Mouse (Mus musculus) left cerebral cortex, adult 11 months (tissue): ENCODE measurements around the gene Acsl3.

Experiments used
- DNase-seq: peaks from one replicate; pipeline ENCODE4 v3.0.0; 2022; ENCODE audit warnings: low spot score

The Acsl3 gene

DNA sequence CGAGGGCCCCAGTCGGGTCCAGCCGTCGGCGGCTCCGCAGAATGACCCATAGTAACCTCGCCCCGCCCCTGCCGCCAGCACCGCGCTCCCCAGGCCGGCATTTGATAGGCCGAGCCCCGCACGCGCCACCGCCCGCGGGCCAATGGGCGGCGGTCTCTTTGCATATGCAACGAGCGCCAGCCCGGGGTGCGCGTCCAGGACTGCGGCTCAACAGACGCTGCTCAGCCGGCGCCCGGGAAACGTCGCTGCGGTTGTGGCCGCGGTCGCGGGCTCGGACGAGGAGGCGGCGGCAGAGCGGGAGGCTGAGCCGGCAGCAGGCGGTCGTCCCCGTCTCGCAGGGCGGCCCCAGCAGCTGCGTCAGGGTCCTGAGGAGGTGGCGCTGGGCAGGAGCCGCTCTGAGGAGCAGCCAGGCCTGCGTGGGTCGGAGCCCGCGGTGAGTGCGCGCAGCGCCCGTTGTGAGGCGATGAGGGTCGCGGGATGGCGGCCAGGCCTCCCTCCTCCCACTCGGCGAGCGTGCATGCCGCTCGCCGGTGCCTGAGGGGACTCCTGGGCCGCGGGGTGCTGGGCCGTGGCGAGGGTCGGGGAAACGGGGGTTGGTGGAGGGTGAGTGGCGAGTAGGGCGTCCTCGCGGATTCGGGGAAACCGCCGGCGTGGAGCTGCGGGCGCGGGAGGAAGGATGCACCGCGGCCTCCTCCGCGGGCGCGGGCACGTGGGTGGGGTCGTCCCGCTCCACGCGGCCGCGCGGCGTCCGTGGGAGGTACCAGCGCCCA is at the start of gene Acsl3, which contains the start of gene Utp14b:
Gene Acsl3 (plus strand): TSS at position 155 of the 770 bp plus-strand sequence.
Gene Utp14b (plus strand): TSS at position 368 of the 770 bp plus-strand sequence.
- DNase-seq: peak; percentile 96

DNA sequence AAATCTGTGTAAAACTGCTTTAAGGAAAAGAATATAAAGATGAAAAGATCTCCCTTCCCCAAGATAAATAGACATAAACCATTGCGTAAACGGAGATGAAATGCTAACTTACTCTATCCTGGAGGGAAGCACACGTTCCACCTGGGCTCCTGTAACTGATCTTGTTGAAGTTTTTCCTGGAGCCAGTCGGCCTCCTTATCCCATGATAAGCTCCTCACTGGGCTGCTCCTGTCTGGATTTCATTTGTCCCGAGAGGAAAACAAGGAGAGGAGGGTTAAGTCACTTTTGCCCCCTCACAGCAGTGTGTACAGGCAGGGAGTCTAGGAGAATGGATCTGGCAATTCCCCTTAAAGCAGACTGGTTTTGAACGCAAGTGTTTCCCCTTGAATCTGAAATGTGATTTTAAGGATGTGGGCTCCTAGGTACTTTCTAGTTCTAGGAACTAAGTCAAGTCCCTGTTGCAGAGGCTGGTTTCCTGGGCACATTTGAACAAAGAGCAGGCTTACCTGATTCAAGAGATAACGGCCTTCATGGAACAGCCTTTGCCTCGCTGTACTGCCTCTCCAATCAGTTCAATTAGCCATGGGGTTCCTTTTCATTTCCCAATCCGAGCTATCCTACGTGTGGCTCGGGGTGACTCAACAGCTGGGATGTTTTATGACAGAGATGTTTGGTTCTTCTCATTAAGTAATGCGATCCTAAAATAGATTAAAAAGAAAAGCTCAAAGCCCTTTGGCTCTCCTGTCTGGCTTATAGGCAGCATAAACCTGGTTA is 48.3 kb upstream of the Acsl3 start:
- no peak for DNase-seq

GRCm38 (mm10) chr1:78611039-78611438 is 46.6 kb upstream of the Acsl3 start:
- no peak for DNase-seq

DNA sequence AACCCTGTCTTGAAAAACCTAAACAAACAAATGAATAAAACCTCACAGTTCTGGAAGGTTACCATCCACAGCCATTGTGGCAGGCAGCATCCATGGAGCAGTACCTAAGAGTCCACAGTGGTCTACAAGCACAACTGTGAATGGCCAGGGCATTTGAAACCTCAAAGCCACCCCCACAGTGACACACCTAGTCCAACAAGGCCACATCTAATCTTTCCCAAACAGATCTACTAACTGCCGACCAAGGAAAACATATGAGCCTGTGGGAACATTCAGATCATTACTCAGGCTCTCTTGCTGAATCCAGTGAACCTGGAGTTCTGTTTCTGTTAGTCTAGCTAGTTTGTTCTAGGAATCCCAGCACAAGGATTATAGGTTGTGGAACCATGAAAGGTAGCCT is 44.7 kb upstream of the Acsl3 start:
- DNase-seq: no peak

- DNase-seq: no peak
Observed at GRCm38 (mm10) chr1:78624352-78624751, 33.3 kb upstream of the Acsl3 start.

- DNase-seq: no peak
Observed at GRCm38 (mm10) chr1:78634486-78634885, 23.1 kb upstream of the Acsl3 start.

DNA sequence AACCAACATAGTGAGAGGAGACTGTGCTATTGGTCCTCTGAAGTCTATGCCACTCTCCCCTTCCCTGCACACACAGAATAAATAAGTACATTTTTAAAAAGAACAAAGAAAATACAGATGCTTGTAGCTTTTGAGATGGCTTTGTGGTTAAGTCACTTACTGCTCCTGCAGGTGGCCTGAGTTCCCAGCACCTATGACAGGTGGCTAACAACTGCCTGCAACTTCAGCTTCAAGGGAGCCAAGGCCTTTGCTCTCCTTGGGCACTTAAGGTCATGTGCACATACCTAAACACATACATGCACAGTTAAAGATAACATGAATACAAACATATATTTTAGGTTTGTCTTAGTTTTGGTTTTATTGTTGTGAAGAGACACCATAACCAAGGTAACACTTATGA is 16.8 kb upstream of the Acsl3 start:
- DNase-seq: no peak

DNA sequence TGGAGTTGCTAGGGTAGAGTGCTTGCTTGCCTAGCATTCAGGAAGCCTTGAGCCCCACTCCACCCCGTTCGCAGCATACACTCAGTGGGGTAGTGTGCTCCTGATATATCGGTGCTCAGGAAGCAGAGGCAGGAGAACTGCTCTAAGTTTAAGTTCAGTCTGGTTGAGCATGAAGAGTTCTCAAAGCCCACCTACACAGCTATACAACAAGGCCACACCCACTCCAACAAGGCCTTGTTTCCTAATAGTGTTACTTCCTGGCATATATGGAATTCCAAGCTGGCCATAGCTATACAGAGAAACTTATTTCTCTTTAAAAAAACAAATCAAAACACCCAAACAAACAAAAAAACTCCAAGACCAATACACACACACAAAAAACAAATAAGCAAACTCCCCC is 15.8 kb upstream of the Acsl3 start:
- no peak for DNase-seq

GRCm38 (mm10) chr1:78642197-78642596 is 15.4 kb upstream of the Acsl3 start:
- no peak for DNase-seq

- DNase-seq: no peak
Observed at GRCm38 (mm10) chr1:78647317-78647885, 10.2 kb upstream of the Acsl3 start.

GRCm38 (mm10) chr1:78649269-78650061 is 8.2 kb upstream of the Acsl3 start:
- DNase-seq: no peak

- no peak for DNase-seq
Observed at GRCm38 (mm10) chr1:78656472-78656871, 1.2 kb upstream of the Acsl3 start.

DNA sequence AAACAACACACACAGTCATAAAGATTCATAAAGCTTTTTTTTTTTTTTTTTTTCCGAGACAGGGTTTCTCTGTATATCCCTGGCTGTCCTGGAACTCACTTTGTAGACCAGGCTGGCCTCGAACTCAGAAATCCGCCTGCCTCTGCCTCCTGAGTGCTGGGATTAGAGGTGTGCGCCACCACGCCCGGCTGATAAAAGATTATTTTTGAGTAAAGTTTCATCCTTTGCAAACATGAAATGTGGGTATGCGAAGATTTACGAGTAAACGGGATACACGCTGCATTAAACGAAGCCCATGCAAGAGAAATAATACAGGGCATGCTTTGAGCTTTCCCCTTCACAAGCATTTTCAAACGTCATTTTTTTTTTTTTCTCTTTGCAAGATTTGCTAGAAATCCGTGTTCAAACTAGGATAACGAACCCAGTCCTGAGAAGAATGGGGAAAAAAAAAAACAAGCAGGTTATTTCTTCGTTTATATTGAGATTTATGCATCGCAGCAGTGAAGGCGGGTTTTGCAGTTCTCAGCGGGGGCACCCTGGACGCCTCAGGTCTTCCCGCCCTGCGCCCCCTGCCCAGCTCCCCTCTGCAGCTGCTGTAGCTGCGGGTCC is 500 bp upstream of the Acsl3 start:
- no peak for DNase-seq

- no peak for DNase-seq
Observed at GRCm38 (mm10) chr1:78658441-78659269, 1.0 kb downstream of the Acsl3 start.

GRCm38 (mm10) chr1:78659270-78659823 is 1.7 kb downstream of the Acsl3 start:
- DNase-seq: no peak

- DNase-seq: no peak
Observed at GRCm38 (mm10) chr1:78664326-78664725, 6.7 kb downstream of the Acsl3 start.

DNA sequence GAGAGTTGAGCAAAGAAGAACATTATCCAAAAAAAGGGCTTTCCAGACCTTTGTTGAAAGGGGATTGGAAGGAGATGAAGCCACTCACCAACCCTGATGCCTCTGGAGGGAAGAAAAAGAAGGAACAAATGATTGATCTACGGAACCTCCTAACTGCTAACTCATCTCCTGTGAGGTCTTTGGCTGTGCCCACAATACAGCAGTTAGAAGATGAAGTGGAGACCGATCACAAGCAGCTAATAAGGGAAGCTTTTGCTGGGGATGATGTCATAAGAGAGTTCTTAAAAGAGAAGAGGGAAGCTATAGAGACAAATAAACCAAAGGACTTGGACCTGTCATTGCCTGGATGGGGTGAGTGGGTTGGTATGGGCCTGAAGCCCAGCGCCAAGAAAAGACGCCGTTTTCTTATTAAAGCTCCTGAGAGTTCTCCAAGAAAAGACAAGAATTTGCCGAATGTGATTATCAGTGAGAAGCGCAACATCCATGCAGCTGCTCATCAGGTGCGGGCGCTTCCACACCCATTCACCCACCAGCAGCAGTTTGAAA is 8.4 kb downstream of the Acsl3 start:
- DNase-seq: no peak

- no peak for DNase-seq
Observed at GRCm38 (mm10) chr1:78666585-78666984, 9.0 kb downstream of the Acsl3 start.

- no peak for DNase-seq
Observed at GRCm38 (mm10) chr1:78682291-78682690, 24.7 kb downstream of the Acsl3 start.

DNA sequence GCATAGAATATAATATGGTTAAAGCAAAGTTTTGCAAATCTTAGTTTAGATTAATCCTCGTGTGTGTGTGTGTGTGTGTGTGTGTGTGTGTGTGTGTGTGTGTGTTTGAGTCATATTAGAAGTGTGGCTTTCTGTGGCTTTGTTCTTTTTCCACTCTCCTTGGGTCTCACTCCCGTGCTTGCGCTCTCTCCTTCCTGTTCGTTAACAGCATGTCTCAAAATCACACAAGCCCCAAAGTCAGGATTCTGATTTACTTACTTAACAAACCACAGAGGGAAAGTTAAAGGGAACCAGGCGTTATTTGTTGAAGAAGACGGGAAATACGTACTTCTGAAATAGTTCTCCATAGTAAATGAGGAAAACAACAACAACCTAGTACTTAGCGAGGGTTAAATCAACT is 26.5 kb downstream of the Acsl3 start:
- no peak for DNase-seq
